Mouse (Mus musculus): ENCODE results near the gene Nadk2.

DNA sequence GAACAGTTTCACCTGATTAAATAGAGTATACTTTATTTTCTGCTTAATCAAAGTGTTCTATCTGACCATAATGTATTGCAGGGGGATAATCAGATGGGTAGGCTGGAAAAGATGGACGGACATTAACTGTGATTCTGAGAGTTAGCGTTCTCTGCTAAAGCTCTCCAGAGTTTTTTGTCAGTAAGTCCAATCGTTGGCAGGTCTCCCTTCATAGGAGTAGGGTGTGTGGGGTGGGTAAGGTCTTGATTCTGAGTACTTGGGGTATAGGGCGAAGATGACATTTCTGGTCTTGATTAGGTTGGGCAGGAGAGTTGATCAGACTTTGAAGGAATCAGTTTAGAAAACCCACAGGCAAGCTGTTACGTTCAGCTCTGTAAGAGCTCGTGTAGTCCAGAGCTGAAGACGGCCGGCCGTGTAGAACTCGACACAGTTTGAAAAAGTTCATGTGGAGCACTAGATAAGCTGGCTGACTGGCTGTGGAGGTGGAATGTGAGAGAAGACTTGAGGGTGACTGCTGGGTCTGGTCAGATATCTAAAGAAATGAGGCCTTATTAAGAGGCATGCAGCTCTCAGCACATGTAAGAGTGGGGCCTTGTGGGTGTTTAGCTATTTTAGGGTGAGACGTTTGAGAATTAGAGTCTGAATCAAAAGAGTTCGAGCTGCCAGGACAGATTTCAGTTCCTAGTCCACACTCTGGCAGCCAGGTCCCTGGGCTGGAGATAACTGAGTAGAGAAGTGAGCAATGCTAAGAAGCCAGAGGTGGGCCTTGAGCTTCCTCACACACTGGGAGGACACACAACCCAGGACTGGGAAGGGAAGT lies 7.6 kb downstream of the Nadk2 start:
- no peak for TF ChIP-seq CTCF (IDR thresholded peaks at IDR 0.05; ENCODE audit: control insufficient read depth, insufficient read depth, insufficient read length)
- no peak for TF ChIP-seq FOSL1 (IDR thresholded peaks at IDR 0.05; ENCODE audit: insufficient read depth, low read length, poor library complexity, severe bottlenecking)
- no peak for TF ChIP-seq CEBPB (IDR thresholded peaks at IDR 0.05; ENCODE audit: low read depth)
- TF ChIP-seq USF1 (IDR thresholded peaks at IDR 0.05; ENCODE audit: low read depth) = no peak
- no peak for TF ChIP-seq MAX (IDR thresholded peaks at IDR 0.05)
- no peak for TF ChIP-seq MYOG (IDR thresholded peaks at IDR 0.05; ENCODE audit: control insufficient read depth, extremely low read depth, insufficient read length)
- TF ChIP-seq MYOD1 (IDR thresholded peaks at IDR 0.05; ENCODE audit: control insufficient read depth, insufficient read length, low read depth) = no peak
